Mouse (Mus musculus) lung, postnatal 0 days (tissue): ENCODE measurements at regions not wholly inside any gene's neighbourhood (a gene's known extent, or its start where the extent isn't known, plus 50 kb on each side); places are given as distances from the start of the nearest gene placed in this dataset.

Source experiments
- CTCF ChIP-seq: IDR thresholded peaks from 2 replicates; pipeline ENCODE4 v1.5.1; 2016; ENCODE audit warnings: antibody characterized with exemption, mild to moderate bottlenecking
- EP300 ChIP-seq: IDR thresholded peaks from 2 replicates; pipeline ENCODE4 v1.6.1; 2016; ENCODE audit warnings: antibody characterized with exemption, mild to moderate bottlenecking, control low read depth

DNA sequence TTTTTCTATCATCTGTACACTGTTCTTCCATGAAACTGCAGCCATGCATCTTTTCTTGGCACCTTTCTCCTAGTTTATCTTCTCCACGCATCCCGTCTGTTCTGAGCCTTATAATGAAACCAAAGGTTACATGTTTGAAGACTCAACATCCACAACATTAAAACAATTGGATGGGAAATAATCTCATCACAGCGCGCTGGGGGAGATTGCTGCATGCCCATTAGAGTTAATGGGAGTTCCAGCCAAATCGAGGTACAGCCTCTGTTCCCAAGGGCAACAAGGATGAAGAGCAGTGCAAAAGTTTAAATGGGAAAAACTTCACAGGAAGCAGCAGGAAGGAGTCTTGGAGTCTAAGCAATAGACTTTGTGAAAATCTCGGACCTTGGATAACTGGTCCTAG lies 95.8 kb upstream of the Dynlrb2 start:
- TF ChIP-seq EP300 (no peak), CTCF (no peak)
